Mouse (Mus musculus) thymus, postnatal 0 days (tissue): ENCODE results near the gene Mettl24. TPM values are rescaled to one million over a fixed set of nuclear protein-coding genes. Genes with fewer than 3 reads are reported as not detected.
"Not testable (repeated sequence)": the region's sequence is repeated elsewhere in the genome, so short reads cannot be mapped to it uniquely, and the experiment has no call there.

Experiments
- DNase-seq: peaks from one replicate; pipeline ENCODE4 v3.0.0-alpha.2; 2015; ENCODE audit warnings: low spot score
- polyA plus RNA-seq: library from polyadenylated mRNA; unstranded; fragments of >200 nt; fragmentation: Nextera tagmentation; extraction: Ambion mirVana; gene quantifications from 2 replicates; pipeline ENCODE4 v1.2.1, GENCODE M21; 2015

Mettl24 gene
- polyA plus RNA-seq, 1 experiment from 2014 or later: 0.64 TPM

DNA sequence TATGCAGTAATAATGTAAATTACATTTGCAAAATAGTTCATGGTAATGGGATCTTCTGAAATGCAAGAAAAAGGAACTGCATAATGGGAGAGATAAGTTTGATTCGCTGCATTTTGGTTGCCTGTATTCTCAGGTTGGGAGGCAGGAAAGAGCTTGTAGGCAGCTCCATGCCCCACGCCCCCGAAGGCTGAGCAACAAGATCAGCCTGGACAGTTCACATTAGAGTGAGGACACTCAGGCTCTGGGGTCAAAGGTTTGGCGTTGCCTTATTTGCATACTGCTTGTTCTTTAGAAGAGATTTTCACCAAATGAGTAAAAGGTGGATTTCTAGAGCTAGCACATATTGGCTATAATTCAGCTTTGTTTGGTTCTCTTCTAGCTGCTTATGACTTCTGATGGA is 123.1 kb downstream of the Mettl24 start:
- no peak for DNase-seq

DNA sequence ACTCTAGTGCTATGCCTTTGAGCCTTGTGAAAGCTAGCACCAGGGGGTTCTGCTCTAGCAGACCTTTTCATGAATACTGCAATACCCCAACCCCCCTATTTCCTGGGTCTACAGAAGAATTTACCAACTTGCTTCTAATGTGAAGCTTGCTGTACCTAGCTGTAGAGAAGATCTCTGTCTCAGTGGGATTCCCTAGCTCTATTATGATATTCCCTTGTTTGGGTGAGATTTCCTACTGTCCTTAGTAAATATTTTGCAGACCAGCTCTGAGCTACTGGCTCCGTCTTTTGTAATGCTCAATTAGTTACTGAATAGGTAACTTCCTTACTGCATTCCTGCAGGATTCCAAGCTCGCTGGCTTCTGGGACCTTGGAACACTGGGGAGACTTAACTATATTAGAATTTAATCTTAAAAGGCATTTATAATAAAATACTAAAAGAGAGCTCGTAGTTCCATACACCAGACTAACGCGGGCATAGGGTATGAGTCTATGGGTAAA is 126.4 kb downstream of the Mettl24 start:
- DNase-seq: not testable (repeated sequence)

DNA sequence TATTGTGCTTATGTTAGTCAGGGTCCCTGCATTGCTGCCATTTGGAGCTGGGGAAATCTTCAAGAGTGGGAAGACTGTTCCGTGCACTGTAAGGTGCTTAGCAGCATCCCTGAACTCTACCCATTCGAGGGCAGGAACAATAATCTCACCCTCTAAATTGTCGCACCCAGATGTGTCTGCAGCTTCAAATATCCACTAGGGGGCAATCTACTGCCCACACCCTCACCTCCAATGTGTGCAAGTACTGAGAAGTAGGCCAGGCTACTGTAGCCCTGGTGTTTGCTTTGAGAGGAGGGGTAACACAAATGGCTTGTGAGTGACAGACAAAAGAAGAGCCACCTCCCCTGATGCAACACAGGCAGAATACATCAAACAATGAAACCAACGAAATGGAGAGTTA is 130.5 kb downstream of the Mettl24 start:
- DNase-seq: peak; percentile 38

DNA sequence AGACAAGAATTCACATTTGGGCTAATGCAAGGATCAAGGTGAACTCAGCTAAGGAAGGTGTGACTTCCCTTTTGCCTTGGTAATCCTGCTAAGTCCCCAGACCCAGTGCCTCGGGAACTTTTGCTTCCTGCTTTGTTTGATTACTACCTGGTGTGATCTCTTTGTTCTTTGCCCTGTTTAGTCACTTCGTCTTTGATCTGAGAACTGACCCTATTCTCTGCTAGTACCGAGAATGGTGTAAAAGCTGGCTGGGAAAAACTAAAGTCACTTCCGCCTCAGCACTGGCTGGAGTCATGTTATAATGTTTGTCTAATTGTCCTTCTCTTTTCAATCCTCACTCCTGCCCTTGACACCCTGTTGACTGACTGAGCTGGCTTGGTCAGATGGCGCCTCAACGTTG is 133.4 kb downstream of the Mettl24 start:
- no peak for DNase-seq

DNA sequence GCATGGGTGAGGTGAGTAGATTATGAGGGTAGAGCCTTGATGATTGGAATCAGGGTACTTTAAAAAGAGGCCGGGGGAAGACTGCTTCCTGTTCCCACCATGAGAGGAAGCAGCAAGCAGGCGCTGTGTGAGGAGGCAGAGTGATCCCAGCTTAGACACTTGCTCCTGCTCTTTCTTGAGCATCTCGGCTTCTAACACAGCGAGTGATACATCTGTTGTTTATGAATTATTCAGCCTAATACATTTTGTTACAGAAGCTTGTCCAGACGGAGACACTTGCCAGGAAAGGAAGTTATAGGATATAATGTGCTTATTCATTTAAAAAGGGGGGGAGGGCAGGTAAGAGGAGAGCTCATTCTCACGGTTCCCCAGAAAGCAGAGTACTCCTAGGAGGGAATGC is 142.9 kb downstream of the Mettl24 start:
- DNase-seq: no peak

DNA sequence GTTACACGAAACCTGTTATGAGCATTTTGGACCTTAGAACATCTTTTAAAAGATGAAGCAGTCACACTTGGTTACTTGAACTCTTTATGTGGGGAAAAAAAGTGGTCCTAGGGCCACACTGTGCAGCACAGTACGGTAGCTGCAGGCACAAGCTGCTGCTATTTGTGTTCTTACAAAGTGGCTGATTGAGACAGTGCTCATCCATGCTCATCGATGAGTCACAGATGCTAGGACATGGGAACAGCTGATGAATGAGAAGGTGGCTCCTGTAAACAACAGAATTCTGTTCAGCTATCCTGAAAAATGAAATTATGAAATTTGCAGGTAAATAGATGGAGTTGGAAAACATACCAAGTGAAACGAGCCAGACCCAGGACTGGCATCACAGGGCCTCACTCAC is 144.6 kb downstream of the Mettl24 start:
- no peak for DNase-seq

DNA sequence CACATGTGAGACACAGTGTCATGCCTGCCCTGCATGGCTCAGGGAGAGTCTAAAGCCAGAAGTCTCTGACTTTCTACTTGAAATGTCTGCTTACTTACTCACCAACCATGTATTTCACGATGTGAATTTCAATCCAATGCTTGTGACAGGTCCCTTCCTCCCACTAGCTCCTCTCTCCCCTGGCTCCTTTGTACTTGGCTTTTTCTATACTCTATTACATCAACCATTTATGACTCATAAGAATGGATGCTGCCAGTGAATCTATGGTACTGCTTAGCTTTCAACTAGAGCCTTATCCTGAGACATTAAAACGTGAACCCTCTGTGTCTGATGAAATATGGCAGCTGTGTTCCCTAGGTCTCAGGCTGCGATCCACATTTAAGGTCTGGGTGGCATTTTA is 147.2 kb downstream of the Mettl24 start:
- no peak for DNase-seq

DNA sequence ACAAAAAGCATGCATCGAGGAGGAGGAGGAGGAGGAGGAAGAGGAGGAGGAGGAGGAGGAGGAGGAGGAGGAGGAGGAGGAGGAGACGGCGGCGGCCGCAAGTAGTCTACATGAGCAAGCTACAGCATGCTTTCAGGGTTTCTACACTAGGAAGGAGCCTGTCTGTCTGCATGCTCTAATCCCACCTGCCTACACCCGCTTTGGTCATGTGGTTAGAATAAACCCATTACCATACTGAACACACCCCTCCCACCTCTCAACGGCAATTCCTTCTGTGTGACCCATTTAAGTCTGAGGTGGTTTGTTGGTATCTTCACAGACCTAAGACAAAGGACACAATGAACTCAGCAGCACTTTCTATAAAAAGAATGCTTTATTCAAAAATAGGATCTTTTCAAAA is 148.2 kb downstream of the Mettl24 start:
- DNase-seq: peak; percentile 4

DNA sequence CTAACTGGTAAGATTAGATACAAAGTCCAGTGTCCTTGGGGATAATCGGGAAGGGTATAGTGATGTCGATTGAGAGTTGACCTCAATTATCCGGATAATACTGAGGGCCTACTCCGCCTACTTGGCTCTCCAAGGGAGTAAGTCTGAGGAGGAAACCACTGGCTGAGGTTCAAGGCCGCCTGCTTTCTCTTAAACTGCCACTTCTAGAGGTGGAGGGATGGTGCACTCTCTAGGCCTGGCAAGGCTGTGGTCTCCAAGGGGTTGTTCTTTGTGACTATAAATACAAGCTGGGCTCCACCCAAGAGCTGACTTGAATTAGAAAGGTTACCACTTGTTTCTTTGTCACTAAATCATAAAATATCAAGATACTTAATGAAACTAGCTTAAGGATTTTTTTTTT is 157.0 kb downstream of the Mettl24 start:
- DNase-seq: no peak

DNA sequence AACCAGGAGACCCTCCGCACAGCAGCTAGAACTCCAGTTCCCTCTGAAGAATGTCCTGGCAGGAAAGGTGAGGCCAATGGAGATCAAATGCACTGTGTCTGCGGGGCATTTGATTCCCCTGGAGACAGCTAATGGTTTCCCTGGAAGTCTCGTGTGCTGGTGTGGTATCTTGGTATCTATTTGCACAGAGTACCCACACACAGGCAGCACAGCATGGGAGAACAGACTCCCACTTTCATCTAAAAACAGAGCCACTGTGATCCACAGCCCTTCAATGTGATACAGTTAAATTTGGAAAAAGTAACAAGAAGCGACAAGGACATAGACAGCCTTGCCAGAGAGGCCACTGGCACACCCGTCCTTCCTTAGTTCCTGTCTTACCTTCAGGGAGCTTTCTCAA is 160.8 kb downstream of the Mettl24 start:
- no peak for DNase-seq

DNA sequence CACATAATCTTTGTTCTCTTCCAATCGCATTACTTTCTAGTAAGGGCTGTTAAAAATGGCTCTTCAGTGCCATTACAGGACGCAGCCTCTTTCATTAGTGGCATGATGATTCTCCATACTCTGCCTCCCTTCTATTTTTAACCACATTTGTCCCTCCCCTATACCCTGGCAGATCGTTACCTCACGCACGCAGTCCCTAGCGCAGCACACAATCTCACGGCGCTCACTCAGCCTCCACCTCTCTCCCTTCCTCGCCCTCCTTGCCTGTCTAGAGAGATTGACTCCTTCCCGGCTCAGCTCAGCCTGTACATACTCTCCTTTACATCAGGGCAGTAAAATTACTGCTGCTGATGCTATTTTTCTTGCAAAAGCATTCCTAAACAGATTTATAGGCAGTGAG is 161.5 kb downstream of the Mettl24 start:
- DNase-seq: no peak

DNA sequence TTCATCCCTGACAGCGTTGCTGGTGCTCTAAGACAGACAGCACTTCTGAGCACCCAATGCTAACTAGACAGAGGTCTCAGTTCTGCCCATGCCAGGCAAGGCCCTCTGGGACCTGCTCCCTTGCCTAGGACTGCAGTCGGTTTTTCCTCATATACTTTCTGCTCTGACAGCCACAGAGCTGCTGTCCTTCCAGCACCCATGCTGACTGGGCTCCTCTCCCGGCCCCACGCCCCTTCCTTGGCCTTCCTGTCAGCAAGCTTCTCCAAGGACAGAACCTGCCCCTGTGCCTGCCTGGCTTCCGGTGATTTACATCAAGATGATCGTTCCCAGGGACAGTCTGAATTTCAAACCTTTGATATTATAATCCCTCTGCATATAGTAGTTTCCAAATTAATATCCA is 162.5 kb downstream of the Mettl24 start:
- DNase-seq: no peak

DNA sequence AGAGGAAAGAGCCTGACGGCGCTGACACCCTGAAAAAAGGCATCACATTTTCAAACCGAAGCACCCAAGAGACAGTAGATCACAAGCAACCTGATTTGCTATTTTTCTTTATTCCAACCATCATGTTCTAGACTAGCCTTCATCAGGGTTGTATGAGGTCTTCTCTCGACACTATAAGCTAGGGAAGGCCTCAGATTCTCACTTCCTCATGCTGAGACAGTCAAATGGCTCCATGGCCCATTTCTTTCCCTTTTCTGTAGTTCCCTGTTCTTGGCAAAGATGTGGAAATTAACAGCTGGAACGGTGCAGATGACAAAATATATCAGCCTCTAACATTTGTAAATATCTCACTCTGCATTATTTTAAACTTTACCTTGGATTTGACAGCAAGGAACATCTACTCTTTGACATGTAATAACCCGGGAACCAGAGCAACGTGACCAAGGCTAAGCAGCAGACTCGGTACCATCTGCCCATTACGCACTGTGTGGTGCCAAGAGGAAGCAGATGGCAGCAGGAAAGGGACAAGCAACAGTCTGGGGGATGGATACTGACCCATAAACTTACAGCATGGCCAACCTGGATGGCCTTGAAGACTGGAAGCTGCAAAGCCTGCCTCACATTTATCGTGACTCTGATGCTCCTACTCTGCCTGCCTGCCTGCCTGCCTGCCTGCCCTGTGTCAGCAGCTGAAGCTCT is 164.2 kb downstream of the Mettl24 start:
- DNase-seq: no peak

DNA sequence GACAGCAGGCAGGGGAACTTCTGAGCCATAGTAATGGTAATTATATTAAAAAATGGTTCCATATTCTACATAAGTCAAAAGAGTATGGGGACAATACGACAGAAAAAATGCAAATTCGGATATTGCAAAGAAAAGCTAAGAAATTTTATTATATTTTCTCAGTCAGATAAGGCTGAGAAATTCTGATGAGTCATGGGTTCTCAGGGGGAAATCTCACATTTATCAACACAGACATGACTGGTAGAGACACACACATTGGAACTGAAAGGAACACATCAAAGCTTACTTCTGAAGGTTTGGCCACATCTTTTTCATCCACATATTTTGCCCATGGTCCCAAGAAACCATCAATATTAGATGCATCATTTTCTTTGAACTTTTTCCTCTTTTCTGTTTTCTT is 167.6 kb downstream of the Mettl24 start:
- no peak for DNase-seq

DNA sequence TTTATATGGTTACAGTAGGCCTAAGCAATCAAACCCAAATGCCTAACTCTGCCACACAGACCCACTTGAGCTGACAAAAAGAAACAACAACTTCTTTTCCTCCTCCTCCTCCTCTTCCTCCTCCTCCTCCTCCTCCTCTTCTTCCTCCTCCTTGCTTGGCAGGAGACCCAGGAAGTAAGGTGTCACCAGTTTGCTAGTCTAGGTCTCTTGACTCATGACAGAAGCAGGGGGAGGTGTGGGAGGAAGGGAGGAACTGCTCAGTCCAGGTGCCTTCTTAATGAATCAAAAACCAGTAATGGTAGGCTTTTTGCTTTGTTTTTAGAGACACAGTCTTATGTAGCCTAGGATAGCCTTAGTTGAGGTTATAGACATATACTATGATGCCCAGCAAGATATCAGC is 168.1 kb downstream of the Mettl24 start:
- DNase-seq: no peak

DNA sequence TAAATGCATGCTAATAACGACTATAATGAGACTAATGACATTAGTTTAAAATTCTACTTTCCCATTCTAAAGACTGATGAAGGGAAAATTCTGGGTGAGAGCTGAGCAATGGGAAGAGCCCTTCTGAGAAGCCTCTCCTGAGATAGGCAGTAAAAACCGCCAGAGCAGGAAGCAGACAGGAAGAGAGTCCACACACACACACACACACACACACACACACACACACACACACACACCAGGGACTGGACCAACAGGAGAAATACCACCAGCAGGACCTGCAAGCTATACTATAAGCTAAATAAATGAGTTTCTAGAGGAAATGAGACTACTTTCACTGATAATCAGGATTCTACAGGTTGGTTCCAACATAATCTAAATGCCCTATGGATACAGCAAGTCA is 172.5 kb downstream of the Mettl24 start:
- DNase-seq: no peak

DNA sequence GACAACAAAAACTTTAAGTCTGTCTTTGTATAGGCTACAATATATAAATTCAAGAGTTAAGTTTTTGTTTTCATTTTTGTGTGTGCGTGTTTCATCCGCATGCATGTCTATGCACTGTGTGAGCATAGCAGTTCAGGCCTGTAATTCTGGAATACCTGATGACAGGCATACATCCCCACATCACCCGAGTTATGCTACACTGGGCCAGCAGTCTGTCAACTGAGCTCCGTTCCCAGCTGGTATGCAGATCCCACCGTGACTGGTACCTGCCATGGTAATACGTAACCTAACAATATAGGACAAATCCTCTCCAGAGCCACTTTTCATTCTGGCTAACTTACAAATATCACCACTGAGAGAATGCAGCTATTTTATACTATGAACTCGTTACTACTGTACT is 173.6 kb downstream of the Mettl24 start:
- DNase-seq: no peak

DNA sequence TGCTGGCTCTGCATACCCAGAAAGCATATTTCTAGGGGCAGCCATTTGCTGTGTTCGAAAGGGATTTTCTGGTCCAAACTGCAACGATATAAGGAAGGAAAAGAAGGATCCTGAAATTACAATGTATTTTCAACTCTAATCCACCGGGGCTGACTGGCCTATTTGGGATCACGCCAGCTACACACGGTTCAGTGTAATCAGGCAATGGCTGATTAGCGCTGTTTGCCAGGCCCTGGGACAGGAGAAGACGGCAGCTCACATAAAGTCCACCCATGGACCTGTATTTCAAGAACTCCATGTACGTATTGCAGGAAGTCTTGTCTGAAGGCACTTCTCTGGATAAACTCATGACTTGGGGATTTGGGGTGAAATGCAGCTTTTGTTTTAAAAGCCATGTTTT is 174.5 kb downstream of the Mettl24 start:
- no peak for DNase-seq

Other genes starting within 250 kb of the Mettl24 start
- not detected in 2 replicates for gene Slc22a16, start 112.9 kb upstream of the Mettl24 start, polyA plus RNA-seq
- gene Ddo, start 53.3 kb upstream of the Mettl24 start, polyA plus RNA-seq: 0.04 and 0.12 TPM in 2 replicates
- gene Cdc40, start 200.0 kb downstream of the Mettl24 start, polyA plus RNA-seq: 35.8 and 37.0 TPM in 2 replicates
- 1.5 and 1.6 TPM in 2 replicates for gene Wasf1, start 200.2 kb downstream of the Mettl24 start, polyA plus RNA-seq